Mouse (Mus musculus) liver, postnatal 0 days (tissue): ENCODE measurements around the gene Ncoa1. TPM values are rescaled to one million over a fixed set of nuclear protein-coding genes. Genes with fewer than 3 reads are reported as not detected.

Experiments used
- ATAC-seq: fragments of 200-750 bp; cut with Nextera tagmentation; 2 replicates; pipeline ENCODE4 v1.8.0; 2017; ENCODE audit warnings: mild to moderate bottlenecking, moderate library complexity
- DNase-seq: peaks from one replicate; pipeline ENCODE4 v3.0.0-alpha.2; 2016
- H3K27ac ChIP-seq: fragments of 300-500 bp; sonication (generic); 2 replicates; pipeline ENCODE4 v1.5.1; 2014; ENCODE audit warnings: antibody characterized with exemption, moderate library complexity, mild to moderate bottlenecking, low read depth
- H3K27me3 ChIP-seq: fragments of 300-500 bp; sonication (generic); 2 replicates; pipeline ENCODE4 v1.6.1; 2014; ENCODE audit warnings: low read length, control low read depth, mixed read lengths; ENCODE audit not compliant: insufficient read depth
- H3K36me3 ChIP-seq: fragments of 300-500 bp; sonication (generic); replicated peaks from 2 replicates; pipeline ENCODE4 v1.6.1; 2014; ENCODE audit warnings: mild to moderate bottlenecking, control low read depth, low read length, moderate library complexity, mixed read lengths; ENCODE audit not compliant: insufficient read depth
- H3K4me1 ChIP-seq: fragments of 300-500 bp; sonication (generic); 2 replicates; pipeline ENCODE4 v1.6.1; 2014; ENCODE audit warnings: antibody characterized with exemption, mild to moderate bottlenecking, control low read depth; ENCODE audit not compliant: insufficient read depth
- H3K4me2 ChIP-seq: fragments of 300-500 bp; sonication (generic); 2 replicates; pipeline ENCODE4 v1.6.1; 2014; ENCODE audit warnings: low read depth, mild to moderate bottlenecking, low read length, moderate library complexity, mixed read lengths
- H3K4me3 ChIP-seq: fragments of 300-500 bp; sonication (generic); 2 replicates; pipeline ENCODE4 v1.5.1; 2014; ENCODE audit warnings: low read depth, low read length
- H3K9ac ChIP-seq: fragments of 300-500 bp; sonication (generic); replicated peaks from 2 replicates; pipeline ENCODE4 v1.6.1; 2014; ENCODE audit warnings: mild to moderate bottlenecking, moderate library complexity
- H3K9me3 ChIP-seq: fragments of 300-500 bp; sonication (generic); 2 replicates; pipeline ENCODE4 v1.6.1; 2016; ENCODE audit warnings: mild to moderate bottlenecking, control low read depth, low read length, mixed read lengths
- CTCF ChIP-seq: sonication (generic); IDR thresholded peaks from 2 replicates; pipeline ENCODE4 v1.5.1; 2016; ENCODE audit warnings: antibody characterized with exemption, low read depth
- EP300 ChIP-seq: IDR thresholded peaks from 2 replicates; pipeline ENCODE4 v1.6.1; 2016; ENCODE audit warnings: antibody characterized with exemption, low read depth, mild to moderate bottlenecking
- WGBS: fragments of 180-500 bp; shearing (Covaris S2); extraction: QIAGEN DNeasy Blood & Tissue Kit; methylation state at CpG from one replicate; pipeline ENCODE4 v1.1.7; 2014; ENCODE audit not compliant: insufficient replicate concordance; 5-methylcytosine and 5-hydroxymethylcytosine counted together
- polyA plus RNA-seq: library from polyadenylated mRNA; unstranded; fragments of >200 nt; fragmentation: Nextera tagmentation; extraction: Ambion mirVana; gene quantifications from 2 replicates; pipeline ENCODE4 v1.2.1, GENCODE M21; 2015

Ncoa1 gene
- 2.2 and 2.5 TPM in 2 replicates for polyA plus RNA-seq

DNA sequence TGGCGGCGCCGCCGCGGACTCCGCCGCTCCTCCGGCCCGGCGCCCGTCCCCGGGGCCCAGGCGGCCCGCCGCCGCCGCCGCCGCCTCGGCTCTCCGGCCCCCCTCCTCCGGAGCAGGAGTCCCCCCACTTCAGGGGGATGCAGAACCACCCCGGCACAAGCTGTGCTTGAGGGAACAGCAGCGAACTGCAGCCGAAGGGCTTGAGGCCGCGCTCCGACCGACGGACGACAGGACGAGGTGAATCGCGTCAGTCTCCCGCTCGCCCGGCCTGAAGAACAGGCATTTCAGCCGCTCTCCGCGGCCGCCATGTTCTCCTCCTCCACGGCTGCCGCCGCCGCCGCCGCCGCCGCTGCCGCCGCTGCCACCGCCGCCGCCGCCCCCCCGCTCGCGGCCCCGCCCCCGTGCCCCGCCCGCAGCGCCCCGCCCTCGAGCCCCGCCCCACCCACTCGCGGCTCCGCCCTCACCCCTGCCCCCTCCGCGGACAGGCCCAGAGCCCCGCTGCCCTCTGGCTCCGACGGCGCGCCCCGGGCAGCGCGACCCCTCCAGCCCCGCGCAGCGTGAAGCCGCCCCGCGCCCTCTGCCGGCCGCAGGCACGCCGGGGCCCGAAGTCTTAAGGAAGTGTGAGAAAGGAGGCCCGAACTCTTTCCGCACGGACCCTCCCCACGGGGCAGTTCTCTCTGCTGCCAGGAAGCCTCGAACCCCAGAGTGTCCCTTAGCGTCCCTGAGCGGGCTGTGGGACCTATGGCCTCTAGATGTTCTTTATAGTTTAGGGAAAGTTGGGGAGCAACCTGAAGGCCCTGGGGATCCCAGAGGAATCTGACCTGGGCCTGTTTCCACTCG, at the start of gene Ncoa1:
Gene Ncoa1, minus strand, starts transcription at position 351 of the 840 bp plus-strand sequence.
- H3K4me2 ChIP-seq: peak within 1 kb of the TSS; percentile 92
- peak within 1 kb of the TSS; percentile 97 for H3K9ac ChIP-seq
- H3K36me3 ChIP-seq: no peaks in the 10 kb centered on the region
- peaks cover 14% of the 10 kb centered on the region for H3K4me1 ChIP-seq
- peak within 1 kb of the TSS; percentile 70 for H3K4me3 ChIP-seq
- ATAC-seq (peak; percentile 84), DNase-seq (peak; percentile 87)
- TF ChIP-seq CTCF: peak; percentile 51
- TF ChIP-seq EP300: no peak
- H3K27ac ChIP-seq: peak within 1 kb of the TSS; percentile 92
- H3K9me3 ChIP-seq: no peaks in the 10 kb centered on the region
- peaks cover 15% of the 10 kb centered on the region; the same call in 1 of the 2 replicates for H3K27me3 ChIP-seq
- 4% methylated on average over 51 of the region's 98 CpGs for WGBS

DNA sequence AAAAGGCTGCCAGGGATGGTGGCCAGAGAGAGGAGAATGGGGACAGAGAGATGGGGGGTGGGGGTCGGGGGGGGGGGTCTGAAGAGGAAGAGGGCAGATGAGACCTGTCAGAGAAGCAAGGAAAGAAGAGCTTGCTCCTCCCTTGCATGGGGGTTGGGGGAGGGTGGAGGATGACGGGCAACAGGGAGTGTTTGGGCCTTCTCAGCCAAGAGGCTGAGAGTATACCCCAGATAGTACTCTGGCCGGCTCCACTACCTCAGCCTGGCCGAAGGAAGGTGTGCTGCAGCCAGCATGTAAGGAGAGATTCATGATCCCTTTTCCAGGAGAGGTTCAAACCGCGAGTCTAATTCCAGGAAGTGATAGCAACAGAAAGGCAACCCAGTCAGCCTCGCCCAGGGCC, 47.6 kb upstream of the Ncoa1 start:
- Histone ChIP-seq H3K27me3 (no peaks in the 10 kb centered on the region), H3K9ac (no peak overlapping the region), H3K9me3 (no peaks in the 10 kb centered on the region), H3K4me3 (no peak overlapping the region), H3K27ac (no peak overlapping the region), H3K4me1 (no peaks in the 10 kb centered on the region), H3K36me3 (no peaks in the 10 kb centered on the region), H3K4me2 (no peak overlapping the region)
- 48% methylated on average over 6 of the region's 7 CpGs for WGBS
- ATAC-seq (no peak), DNase-seq (no peak)
- no peak for TF ChIP-seq CTCF
- TF ChIP-seq EP300: no peak

DNA sequence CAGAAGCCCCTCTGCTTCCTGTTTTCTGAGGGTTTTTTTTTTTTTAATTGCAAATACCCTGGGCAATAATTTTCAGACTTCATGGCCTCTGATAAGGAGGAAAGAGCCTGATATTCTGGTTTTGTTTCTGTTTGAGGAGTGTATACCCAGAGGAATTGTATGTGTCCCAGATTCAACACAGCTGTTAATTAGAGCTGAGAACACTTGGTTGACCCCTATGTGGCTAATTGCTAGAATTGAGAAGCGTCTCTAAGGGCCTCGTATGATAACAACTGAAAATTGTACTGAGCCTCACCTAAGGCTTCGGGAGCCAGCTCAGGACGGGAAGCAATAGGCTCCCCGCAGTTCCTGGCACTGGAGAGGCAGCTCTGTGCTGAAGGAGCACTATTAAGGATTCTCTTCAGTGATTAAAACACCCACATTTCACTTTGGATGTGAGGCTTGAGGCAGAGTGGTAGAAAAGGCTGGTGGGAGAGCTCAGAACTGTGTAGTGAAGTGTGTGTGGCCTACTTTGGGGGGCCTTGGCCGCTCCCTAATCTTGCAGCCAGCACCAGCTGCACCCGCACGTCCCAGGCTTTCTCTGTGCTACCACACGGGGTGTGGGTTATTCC, 46.8 kb upstream of the Ncoa1 start:
- no peak overlapping the region for H3K4me3 ChIP-seq
- no peak overlapping the region for H3K4me2 ChIP-seq
- H3K27me3 ChIP-seq: no peaks in the 10 kb centered on the region
- no peaks in the 10 kb centered on the region for H3K36me3 ChIP-seq
- H3K4me1 ChIP-seq: no peaks in the 10 kb centered on the region
- ATAC-seq (no peak), DNase-seq (no peak)
- TF ChIP-seq EP300 (no peak), CTCF (no peak)
- WGBS: 70% methylated on average over 9 of the region's 9 CpGs
- H3K9ac ChIP-seq: no peak overlapping the region
- no peak overlapping the region for H3K27ac ChIP-seq
- H3K9me3 ChIP-seq: no peaks in the 10 kb centered on the region

- H3K4me2 ChIP-seq: peak overlapping the region; percentile 32
- DNase-seq: no peak
These were observed 46.2 kb upstream of the Ncoa1 start for GRCm38 (mm10) chr12:4523208-4523607.

DNA sequence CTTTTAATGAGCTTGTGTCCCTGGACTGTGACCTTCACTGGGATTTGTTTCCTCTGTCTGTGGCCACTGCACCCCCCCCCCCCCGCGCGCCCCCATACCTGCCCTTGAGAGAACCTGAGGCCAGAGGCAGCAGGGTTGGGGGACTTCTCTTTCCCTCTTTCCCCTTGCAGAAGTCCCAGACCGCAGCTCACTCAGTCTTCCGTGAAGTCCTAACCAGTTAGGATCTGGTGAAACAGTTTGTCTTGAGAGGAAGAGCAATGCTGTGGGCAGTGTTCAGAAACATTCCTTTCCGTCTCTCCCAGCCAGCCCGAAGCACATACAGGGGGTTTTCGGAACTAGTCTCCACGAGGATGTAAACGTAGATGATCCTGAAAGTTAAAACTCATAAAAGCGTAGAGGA, 42.0 kb upstream of the Ncoa1 start:
- DNase-seq: no peak
- WGBS: 72% methylated on average over 11 of the region's 11 CpGs
- Histone ChIP-seq H3K4me2 (no peak overlapping the region), H3K4me1 (no peaks in the 10 kb centered on the region), H3K27ac (no peak overlapping the region), H3K4me3 (no peak overlapping the region), H3K36me3 (no peaks in the 10 kb centered on the region), H3K9me3 (no peaks in the 10 kb centered on the region), H3K27me3 (no peaks in the 10 kb centered on the region), H3K9ac (no peak overlapping the region)
- TF ChIP-seq EP300 (no peak), CTCF (no peak)
- no peak for ATAC-seq

More at GRCm38 (mm10) chr12:4523208-4523607, 46.2 kb upstream of the Ncoa1 start:
- Histone ChIP-seq H3K27ac (no peak overlapping the region), H3K4me3 (no peak overlapping the region), H3K9me3 (no peaks in the 10 kb centered on the region), H3K4me1 (no peaks in the 10 kb centered on the region), H3K9ac (no peak overlapping the region), H3K36me3 (no peaks in the 10 kb centered on the region), H3K27me3 (no peaks in the 10 kb centered on the region)
- WGBS: 43% methylated on average over 10 of the region's 10 CpGs
- no peak for TF ChIP-seq CTCF
- no peak for TF ChIP-seq EP300
- ATAC-seq: no peak

- ATAC-seq (no peak), DNase-seq (no peak)
- Histone ChIP-seq H3K27me3 (no peaks in the 10 kb centered on the region), H3K4me1 (no peaks in the 10 kb centered on the region), H3K4me3 (no peak overlapping the region), H3K4me2 (no peak overlapping the region), H3K9ac (no peak overlapping the region), H3K9me3 (no peaks in the 10 kb centered on the region), H3K36me3 (no peaks in the 10 kb centered on the region), H3K27ac (no peak overlapping the region)
- TF ChIP-seq CTCF (no peak), EP300 (no peak)
- WGBS: 74% methylated on average over 12 of the region's 12 CpGs
These were observed 32.6 kb upstream of the Ncoa1 start for GRCm38 (mm10) chr12:4509591-4510061.
